Mouse (Mus musculus): ENCODE results near the gene Jak2.

Gene Jak2

DNA sequence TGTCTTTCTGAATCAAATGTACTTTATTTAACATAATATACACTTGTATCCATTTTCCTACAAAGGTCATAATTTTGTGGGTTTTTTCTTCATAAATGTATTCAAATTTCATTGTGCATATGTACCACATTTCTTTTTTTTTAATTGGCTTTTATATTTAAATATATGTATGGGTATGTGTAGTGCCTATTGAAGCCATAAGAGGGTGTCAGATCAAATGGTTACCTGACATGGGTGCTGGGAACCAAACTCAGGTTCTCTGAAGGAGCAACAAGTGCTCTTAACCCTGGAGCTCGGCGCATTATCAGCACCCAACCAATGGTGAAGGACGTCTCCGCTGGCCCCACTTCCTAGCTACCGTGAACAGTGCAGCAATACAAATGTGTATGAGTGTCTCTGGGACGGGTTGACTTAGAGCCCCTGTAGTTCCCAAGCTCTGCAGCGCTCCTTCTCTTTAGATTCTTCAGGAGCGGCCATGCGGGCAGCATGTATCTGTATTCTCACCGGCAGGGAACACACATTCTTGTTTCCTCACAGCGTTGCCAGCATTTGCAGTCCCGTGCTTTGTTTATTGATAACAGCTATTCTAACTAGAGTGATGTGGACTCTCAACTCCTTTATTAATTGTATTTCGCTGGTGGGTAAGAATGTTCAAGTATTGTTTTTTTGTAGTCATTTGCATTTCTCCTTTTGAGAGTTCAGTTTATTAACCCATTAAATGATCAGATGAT, 75.4 kb downstream of the Jak2 start:
- ChIA-PET POLR2A (interaction anchor here in 1 of 4 experiments (0.5 to 1.1 kb wide), 2 partner anchors 24 to 258 kb away, joined by 4 read pairs; no protein-coding TSS in a partner anchor), CTCF (interaction anchor here in 2 of 4 experiments (1.2 to 1.9 kb wide), 2 partner anchors 28 to 29 kb away, joined by 7 to 8 read pairs; no protein-coding TSS in a partner anchor)

DNA sequence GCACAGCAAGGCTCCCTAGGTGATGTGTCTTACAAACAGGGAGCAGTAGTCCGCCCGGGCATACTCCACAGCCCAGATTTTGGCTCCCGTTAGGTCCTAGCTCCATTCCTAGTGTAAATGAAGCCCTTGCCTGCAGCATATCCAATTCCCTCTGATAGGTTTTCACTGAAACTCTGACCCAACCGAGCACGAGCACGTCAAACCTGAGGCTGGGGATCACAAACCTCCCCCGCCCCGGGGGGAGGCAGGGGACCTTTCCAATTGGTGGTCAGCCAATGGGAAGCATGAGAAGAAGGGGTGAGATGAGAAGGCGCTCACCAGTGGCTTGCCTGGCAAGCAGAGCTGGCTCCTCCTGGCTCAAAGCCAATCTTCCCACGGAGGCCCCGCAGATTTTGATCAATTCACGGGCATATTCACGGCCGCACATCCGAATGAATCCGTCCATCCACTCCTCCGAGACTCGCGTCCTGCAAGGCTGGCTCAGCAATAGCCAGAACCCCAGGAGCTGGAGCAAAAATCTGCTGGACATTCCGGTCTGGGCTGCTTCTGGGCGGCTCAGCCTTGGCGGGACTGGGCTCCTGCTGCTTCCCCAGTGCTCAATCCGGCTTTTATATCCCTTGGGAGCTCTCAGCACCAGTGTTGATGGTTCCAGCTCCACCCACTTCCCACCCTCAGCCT, 82.6 kb downstream of the Jak2 start, which contains the start of gene Rln1:
Rln1 (minus strand) TSS at position 603 of the 678 bp plus-strand sequence.
- POLR2A ChIA-PET: interaction anchor here in 3 of 4 experiments (0.7 to 1.9 kb wide), 11 partner anchors 9 to 267 kb away, joined by 3 to 13 read pairs (median 4); partner anchors contain the start of genes Insl6 (in 1 of the 3) and Rcl1 (in 1 of the 3)
- CTCF ChIA-PET: interaction anchor here (0.6 to 2.4 kb wide), 8 partner anchors 16 to 270 kb away, joined by 3 to 14 read pairs (median 5); no protein-coding TSS in a partner anchor

DNA sequence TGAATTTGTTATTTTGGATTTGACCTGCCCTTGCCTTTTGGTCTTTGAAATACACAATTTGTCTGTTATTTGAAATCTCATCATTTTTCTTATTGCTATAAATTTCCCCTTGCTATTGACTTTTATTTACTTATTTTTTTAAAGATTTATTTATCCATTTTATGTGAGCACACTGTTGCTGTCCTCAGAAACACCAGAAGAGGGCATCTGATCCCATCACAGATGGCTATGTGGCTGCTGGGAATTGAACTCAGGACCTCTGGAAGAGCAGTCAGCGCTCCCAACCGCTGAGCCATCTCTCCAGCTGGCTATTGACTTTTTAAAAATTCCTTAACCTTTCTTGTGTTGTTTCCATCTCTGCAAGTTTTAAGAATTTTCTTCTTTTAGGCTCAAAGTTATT, 85.0 kb downstream of the Jak2 start:
- CTCF ChIA-PET: no interaction called here

DNA sequence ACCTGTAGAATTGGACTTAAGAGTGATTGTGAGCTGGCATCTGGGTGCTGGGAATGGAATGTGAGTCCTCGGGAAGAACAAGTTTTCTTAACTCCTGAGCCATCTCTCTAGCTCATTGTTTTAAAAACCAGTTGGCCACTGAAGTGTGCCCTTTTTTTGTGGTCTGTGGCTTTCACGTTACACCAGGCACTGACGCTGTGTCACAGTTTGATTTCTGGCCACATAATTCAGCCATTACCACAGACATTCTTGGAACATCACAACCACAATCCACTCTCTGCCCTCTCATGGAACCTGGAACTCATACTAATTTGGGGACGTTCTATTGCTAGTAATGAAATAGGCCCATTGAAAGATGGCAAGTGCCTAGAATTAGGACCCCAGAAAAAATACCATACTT, 89.4 kb downstream of the Jak2 start:
- POLR2A ChIA-PET: interaction anchor here in 1 of 4 experiments (0.9 kb wide), 1 partner anchor 10 kb away, joined by 4 read pairs; no protein-coding TSS in a partner anchor
- CTCF ChIA-PET: interaction anchor here in 1 of 4 experiments (1.7 kb wide), 1 partner anchor 14 kb away, joined by 4 read pairs; no protein-coding TSS in a partner anchor

More for the DNA sequence above, 85.0 kb downstream of the Jak2 start:
- POLR2A ChIA-PET: interaction anchor here in 1 of 4 experiments (1.0 kb wide), 1 partner anchor 15 kb away, joined by 3 read pairs; no protein-coding TSS in a partner anchor

DNA sequence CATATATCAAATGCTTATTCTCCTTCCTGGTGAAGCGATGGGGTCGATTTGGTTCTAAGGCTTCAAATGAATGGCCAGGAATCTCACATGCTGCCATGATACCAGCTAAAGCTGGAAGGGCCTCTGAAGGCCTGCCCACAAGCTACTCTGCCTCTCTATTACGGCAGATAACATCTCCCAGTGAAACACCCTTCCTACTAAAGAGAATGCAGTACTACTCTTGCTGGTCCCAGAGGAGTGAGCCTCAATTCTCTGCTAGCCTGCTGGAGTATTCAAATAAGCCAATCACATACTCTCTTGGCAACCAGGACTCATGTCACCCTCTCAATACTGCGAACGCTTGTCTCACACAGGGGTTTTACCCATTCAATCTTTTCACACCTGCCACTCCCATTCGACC, 90.7 kb downstream of the Jak2 start:
- CTCF ChIA-PET: no interaction called here
- POLR2A ChIA-PET: interaction anchor here in 1 of 4 experiments (0.5 kb wide), 1 partner anchor 19 kb away, joined by 3 read pairs; no protein-coding TSS in a partner anchor

DNA sequence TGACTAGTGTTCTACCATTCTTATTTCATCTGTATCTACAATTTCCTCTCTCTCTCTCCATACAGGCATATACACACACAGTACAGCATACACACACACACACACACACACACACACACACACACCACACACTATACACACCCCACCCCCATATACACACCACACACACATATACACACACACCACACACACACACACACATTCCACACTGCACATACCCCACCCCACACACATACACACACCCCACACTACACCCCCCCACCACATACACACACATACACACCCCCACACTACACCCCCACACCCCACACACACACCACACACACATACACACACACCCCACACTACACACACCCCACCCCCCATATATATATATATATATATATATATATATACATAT, 93.2 kb downstream of the Jak2 start:
- ChIA-PET CTCF (no interaction called here), POLR2A (no interaction called here)

DNA sequence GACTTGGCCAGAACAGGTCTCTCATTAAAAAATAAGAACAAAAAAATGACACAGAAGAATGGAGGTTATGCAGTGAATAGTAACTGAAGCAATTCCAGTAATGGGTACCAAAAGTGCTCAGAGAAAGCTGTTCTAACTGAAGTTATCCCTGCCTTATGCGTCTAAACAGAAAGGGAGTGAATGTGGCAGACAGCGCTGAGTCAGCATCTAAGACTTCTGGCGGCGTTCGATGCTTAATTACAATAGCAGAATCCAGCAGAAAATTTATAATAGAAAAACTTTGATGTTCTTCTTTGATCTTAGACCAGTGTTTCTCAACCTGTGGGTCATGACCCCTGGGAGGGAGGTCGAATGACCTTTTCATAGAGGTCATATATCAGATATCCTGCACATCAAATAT, 94.0 kb downstream of the Jak2 start:
- POLR2A ChIA-PET: no interaction called here
- CTCF ChIA-PET: interaction anchor here in 1 of 4 experiments (0.9 kb wide), 1 partner anchor 10 kb away, joined by 3 read pairs; no protein-coding TSS in a partner anchor

DNA sequence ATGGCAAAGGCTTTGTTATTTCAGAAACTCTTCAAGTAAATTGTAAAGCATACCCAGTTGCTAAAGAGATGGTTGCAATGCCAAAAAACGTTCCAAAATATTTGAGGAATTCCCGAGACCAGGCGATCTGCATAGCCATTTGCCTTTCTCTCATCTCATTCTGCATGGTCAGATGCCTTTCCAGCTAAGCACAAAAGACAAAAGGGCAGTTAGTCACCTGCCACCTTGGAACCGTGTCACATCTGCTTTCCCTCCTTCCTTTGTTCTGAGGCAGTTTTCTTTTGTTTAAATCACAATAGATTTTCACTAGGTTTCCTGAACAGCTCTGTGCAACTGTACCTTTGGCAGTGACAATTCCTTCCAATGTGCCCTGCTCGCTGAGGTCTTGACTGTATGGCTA, 99.4 kb downstream of the Jak2 start:
- POLR2A ChIA-PET: interaction anchor here (0.6 to 3.8 kb wide), 32 partner anchors 10 to 893 kb away, joined by 3 to 40 read pairs (median 4); partner anchors contain the start of genes Ak3 (in 2 of the 4), Cd274 (in 2 of the 4), Plgrkt (in 2 of the 4) and Rln1 (in 2 of the 4)
- CTCF ChIA-PET: interaction anchor here (0.7 to 2.0 kb wide), 7 partner anchors 17 to 583 kb away, joined by 3 to 6 read pairs (median 3); no protein-coding TSS in a partner anchor

DNA sequence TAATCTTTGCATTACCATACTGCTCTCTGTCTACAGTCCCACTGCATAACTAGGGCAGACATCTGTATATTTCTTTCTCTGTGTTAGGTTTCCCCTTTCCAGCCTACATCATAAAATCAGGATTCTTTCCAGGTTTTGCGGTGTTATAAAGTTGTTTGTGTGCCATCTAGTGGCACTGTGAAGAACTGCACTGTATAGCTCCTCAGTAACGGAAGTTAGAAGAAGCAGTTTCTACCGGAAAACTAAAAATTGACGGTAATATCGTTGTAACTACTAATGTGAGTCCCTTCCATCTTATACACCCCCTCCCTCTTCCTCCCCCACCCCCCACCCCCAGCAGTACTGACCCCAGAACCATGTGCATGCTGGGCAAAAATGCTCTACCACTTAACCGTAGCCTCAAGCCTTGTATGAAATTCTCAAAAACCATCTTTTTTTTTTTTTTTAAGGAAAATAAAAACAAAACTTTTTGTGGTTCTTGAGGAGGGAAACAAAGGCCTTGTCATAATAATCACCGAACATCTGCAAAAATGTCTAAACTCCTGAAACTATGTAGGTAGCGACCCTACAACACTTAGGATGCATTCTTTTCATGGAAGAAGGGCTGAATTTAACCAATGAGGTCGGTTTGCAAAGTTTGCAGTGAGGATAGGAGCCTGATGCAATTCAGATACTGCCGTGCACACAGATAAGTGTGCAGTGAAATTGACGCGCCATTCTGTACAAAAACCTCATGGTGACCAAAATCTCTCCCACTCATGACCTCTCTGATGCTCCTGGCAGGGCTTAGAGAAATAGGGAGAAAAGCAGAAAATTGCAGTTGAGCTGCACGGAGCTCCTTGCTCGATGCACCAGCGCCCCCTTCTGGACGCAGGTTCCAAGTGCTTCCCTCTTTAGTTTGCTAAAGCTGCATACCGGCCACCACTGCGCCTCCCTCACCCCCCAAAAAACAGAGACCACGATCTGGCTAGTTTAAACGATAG, 103.6 kb downstream of the Jak2 start:
- POLR2A ChIA-PET: interaction anchor here in 3 of 4 experiments (0.6 to 2.0 kb wide), 23 partner anchors 10 to 391 kb away, joined by 3 to 16 read pairs (median 4); partner anchors contain the start of genes Ak3 (in 1 of the 3), Cd274 (in 1 of the 3), Cdc37l1 (in 1 of the 3) and Plgrkt (in 1 of the 3)
- CTCF ChIA-PET: interaction anchor here (0.5 to 3.0 kb wide), 122 partner anchors 9 to 1925 kb away, joined by 3 to 65 read pairs (median 4); partner anchors contain the start of genes Rln1 (in 4 of the 4), Cd274 (in 3 of the 4), Plgrkt (in 3 of the 4) and Ak3 (in 2 of the 4)

DNA sequence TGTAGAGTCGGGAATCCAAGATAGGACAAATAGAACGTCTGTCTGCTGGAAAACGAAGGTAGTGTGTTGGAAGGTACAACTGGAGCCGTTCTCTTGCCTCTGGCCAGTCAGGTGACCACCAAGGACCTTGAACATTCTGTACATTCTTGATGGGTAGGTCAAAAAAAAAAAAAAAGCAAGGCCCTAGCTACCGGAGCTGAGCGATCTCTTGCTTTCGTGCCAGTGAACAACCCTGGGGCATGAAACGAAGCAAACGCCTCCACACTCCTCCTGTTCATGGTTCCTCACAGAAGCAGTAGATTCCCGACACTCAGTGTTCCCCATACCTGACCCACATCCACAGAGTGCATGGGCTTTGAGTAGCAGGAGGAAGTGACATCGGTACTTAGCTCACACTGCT, 104.7 kb downstream of the Jak2 start:
- ChIA-PET CTCF (interaction anchor here (0.6 to 3.0 kb wide), 63 partner anchors 8 to 1926 kb away, joined by 3 to 65 read pairs (median 4); partner anchors contain the start of genes Cd274 (in 2 of the 4), Plgrkt (in 2 of the 4), Rln1 (in 2 of the 4) and Ak3 (in 1 of the 4)), POLR2A (interaction anchor here in 3 of 4 experiments (0.6 to 2.0 kb wide), 13 partner anchors 8 to 367 kb away, joined by 3 to 16 read pairs (median 4); partner anchors contain the start of genes Ak3 (in 1 of the 3), Cd274 (in 1 of the 3) and Plgrkt (in 1 of the 3))

DNA sequence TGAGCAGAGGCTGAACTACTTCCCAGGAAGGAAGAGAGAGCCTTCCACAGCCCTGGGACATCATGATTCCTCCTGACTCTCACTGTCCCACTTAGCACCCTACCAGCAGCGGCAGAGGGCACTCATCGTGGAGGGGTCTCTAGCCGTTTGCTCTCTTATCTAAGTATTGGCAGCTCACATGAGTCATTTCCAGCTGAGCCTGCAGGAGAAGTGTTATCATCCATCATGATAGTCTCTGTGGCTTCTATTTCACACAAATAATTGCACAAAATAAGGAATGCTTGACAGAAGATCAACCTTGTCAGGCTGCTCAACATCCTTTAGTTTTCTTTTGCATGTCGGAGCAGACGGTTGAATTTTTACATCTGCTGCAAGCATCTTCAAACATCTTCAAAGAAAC, 108.6 kb downstream of the Jak2 start:
- ChIA-PET POLR2A (interaction anchor here in 1 of 4 experiments (0.8 to 1.0 kb wide), 2 partner anchors 231 to 259 kb away, joined by 3 read pairs; partner anchors contain the start of gene Rcl1), CTCF (no interaction called here)

DNA sequence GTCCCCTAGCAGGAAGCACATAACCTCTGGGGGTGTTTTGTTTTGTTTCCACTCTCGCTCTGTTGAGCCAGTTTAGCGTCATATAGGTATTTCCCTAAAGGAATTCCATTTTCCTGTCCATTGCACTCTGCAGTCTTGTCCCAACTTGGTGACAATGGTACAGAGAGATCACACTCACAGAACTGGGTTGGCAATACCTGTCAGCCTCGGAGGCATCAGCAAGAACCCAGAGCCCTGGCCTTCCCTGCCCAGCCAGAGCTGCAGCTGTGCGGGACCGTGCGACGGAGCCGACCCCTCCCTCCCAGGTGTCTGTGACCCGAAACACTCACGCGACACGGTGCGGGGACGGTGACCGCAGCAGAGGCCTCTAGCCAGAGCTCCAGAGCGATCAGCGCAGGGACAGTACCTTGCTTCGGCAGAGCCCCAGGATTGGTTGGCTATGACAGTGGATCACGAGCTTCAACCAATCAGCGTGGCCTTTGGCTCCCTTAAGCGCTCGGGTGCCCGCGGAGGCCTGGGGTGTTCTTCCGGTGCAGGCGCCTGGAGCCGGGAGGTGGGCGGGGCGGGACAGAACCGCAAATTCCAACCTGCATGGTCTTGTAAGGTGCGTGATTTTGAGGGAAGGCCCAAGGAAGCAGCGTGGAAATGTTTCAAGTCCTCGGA, 110.0 kb downstream of the Jak2 start:
- CTCF ChIA-PET: interaction anchor here in 2 of 4 experiments (0.5 to 1.1 kb wide), 6 partner anchors 140 to 461 kb away, joined by 3 to 10 read pairs (median 4); partner anchors contain the start of gene Ermp1 (in 1 of the 2)

DNA sequence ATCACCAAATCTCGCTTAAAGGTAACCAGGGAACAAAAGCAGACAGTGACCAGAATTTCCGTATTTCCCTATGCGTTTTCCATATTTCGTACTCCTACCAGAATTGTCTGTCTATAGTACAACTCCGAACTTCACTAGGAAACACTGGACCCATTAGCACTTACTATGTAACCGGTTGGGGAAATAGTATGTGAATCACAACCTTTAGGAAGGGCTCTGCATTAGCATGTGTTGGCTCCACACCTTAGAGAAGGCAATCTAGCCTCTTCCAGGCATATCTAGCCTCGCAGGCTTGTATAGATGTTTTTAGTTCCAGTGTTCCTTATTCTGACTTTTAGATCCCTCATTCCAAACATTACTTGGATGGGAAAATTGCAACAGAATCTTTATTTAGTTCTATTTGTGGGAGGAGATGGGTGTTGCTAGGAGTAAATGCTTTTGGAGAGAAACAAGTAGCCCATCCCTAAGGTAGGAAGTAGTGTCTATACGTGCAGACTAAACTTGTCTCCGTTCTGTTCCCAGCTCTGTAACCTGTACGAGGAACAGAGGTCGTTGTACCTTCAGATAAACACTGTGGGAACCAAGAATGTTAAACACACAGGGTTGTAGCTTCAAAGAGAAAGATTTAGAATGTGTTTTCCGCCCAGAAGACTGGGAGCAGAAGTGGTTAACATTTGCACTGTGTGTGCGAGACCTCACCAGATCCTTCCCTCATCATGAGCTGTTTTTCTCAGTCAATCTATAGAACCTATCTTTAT, 110.7 kb downstream of the Jak2 start:
- CTCF ChIA-PET: interaction anchor here in 2 of 4 experiments (0.5 to 1.1 kb wide), 7 partner anchors 139 to 460 kb away, joined by 3 to 10 read pairs (median 4); partner anchors contain the start of gene Ermp1 (in 1 of the 2)
- POLR2A ChIA-PET: interaction anchor here (0.7 to 1.4 kb wide), 16 partner anchors 9 to 373 kb away, joined by 3 to 16 read pairs (median 4); partner anchors contain the start of genes Cdc37l1 (in 1 of the 4), Ermp1 (in 1 of the 4) and Rln1 (in 1 of the 4)

More for the DNA sequence above, 110.0 kb downstream of the Jak2 start:
- POLR2A ChIA-PET: interaction anchor here in 3 of 4 experiments (0.9 to 1.1 kb wide), 14 partner anchors 10 to 372 kb away, joined by 3 to 16 read pairs (median 4); partner anchors contain the start of genes Cdc37l1 (in 1 of the 3), Ermp1 (in 1 of the 3) and Rln1 (in 1 of the 3)

All from embryonic stem cell, embryonic (primary cell).